Mouse (Mus musculus) adrenal gland (tissue): ENCODE data around the gene Dagla.

Experiments
- intact Hi-C: fragments of 180-260 bp; cut with DNase I; formaldehyde crosslinking; loops from one replicate; pipeline ENCODE4 v1.15.1; 2025

Gene Dagla

GRCm38 (mm10) chr19:10239975-10240653, 64.6 kb downstream of the Dagla start:
- intact Hi-C loops: no loop called here

- intact Hi-C loops: no loop called here
These were observed 65.3 kb downstream of the Dagla start for GRCm38 (mm10) chr19:10239419-10239818.

DNA sequence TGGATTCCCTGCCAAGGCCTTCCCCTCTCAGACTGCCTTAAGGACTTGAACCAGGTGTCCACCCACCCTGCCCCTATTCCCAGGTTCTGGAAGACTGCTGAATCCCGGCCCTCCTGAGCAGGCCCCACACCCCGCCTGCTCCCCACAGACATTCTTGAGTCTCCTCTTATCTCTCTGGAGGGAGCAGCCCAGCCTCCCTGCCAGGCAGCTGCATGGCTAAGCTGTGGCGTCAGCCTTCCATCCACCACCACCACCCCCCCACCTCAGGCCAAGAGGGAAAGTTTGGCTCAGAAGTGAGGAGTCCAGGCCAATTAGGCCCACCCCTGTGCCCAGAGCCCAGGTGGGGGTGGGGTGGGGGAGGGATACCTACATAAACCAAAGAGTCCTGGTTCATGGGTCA, 66.2 kb downstream of the Dagla start:
- intact Hi-C loops: no loop called here

- intact Hi-C loops: no loop called here
These were observed 68.7 kb downstream of the Dagla start for GRCm38 (mm10) chr19:10235784-10236565.

DNA sequence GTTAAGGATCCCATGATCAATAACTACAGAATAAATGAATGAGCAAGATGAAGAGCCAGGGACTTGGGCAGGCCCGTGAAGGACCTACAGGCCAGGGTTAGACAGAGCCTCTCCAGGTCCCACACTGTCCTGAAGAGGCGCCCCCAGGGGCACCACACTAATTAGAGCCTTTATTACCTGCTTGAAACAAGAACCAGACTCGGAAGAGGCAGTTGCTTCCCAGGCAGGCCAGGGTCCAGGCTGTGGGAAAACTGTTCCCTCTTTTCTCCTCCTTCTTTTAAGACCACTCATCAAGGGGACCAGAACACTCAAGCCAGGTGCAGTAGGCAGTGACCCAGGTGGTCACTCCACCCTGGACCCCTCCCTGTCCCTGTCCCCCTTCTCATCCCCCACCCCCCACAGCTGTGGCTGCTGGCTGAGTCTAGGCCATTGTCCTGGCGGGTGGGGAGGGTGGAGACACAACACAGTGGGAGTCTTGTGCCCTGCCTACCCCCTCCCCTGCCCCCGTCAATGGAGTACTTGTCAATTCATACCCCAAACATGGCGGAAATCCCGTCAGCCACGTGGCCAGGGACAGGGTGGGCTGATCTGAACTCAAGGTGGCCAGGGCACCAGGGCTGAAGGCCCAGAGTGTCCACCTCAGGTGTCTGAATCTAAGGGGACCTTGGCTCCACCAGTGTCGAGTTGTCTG, 72.2 kb downstream of the Dagla start:
- intact Hi-C loops: no loop called here

- intact Hi-C loops: no loop called here
These were observed 72.8 kb downstream of the Dagla start for GRCm38 (mm10) chr19:10231871-10232270.

DNA sequence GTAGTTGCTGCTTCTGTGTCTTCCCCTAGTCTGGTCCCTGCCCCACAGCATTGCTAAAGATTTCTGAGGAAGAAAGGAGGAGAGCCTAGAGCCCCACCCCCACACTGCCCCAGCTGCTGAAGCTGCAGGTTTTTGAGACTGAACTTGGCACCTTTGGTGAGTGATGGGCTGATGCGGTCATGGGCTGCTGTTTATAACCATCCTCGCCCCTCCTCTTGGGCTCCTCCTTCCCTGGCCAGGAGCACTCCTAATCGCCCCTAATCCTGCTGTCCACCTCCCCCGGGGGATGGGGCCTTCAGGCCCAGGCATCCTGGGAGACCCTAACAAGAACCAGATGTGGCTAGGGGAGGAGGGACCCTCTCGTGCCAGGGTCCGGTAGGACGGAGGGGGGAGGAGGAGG, 73.7 kb downstream of the Dagla start:
- intact Hi-C loops: no loop called here

DNA sequence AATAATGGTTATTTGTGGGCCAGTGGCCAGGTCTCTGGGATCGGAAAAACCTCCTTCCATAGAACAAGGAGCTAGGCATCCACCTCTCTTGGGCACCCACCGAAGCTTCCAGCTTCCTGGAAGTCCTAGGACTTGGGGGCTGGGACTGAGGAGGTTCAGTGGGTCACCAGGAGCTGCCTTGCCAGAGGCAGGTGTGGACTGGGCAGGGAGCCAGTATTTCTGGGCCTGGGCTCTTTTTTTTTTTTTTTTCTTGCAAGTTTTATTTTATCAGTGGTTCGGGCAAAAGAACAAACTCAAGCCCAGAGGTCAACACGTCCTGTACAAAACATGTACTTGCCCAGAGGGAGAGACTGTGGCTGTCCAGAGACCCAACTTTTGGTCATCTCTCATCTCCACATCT, 78.9 kb downstream of the Dagla start:
- intact Hi-C loops: no loop called here

DNA sequence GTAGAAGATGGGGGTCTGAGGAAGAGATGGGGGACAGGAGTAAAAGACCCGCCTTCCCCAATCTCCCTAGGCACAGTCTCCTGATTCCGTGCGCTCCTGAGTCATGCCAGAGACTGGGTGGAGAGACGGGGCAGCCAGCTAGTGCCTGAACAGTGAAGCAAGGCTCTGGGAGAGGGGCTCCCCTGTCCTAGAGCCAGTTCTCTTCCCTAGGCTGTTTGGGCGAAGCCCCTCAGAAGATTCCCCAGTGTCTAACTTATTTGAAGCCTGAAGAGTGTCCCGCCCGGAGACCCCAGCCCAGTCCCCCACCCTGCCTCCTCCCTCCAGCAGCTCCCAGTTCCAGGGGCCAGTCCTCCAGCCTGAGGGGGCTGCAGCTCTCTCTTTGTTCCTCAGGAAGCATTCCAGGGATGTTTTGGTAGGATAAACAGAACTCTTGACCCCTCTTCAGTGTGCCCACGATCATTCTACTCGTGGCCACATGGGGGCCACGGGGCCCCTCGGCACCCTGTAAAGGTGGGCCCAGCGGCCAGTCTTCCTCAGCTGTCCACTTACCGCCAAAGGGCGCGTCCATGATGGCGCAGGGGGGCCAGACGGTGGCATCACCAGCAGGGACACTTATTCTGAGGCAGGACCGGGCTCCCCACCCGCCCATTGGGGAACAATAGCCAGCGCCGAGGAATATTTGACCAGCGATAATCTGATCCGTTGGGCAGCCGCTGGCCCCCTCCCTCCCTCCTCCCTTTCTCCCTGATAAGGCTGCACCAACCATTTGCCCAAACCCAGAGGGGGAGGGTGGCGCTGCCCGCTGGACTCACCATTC, 79.8 kb downstream of the Dagla start:
- intact Hi-C loops: no loop called here

- intact Hi-C loops: no loop called here
These were observed 81.1 kb downstream of the Dagla start for GRCm38 (mm10) chr19:10223561-10223960.

DNA sequence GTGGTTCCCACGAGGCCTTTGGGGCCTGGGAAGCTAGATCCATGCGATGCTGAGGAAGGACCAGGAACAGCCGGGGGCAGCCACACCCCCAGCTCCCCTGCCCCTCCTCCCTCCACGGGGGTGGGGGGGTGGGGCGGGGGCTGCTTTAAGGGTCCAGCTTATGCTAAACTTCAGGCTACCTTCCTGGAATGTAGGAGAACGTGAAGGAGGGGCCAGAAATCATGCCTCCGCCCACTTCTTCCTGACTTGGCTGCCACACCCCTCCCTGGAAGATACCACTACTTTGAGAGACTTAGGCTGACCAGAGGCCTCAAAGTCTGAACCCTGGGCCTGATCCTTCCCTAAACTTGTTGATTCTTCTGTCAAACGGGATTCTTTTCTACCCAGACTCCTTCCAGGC, 82.0 kb downstream of the Dagla start:
- intact Hi-C loops: no loop called here

DNA sequence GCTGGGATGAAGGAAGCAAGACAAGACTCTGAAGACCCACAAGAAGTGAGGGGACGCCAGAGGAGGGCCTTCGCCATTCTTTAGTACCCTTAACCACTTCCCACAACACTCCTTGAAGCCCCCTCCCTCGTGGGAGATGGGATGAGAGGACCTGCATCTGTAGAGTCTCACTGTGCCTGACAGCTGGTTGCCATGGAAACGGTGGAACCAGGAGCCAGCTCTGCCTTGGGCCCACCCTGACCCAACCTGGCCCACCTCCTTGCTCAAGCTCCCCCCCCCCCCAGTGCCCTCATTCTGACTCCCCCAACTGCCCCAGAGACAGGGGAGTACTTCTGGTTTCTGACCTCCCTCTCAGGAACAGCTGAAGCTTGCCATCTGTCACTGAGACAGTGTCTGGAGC, 83.1 kb downstream of the Dagla start:
- intact Hi-C loops: no loop called here

DNA sequence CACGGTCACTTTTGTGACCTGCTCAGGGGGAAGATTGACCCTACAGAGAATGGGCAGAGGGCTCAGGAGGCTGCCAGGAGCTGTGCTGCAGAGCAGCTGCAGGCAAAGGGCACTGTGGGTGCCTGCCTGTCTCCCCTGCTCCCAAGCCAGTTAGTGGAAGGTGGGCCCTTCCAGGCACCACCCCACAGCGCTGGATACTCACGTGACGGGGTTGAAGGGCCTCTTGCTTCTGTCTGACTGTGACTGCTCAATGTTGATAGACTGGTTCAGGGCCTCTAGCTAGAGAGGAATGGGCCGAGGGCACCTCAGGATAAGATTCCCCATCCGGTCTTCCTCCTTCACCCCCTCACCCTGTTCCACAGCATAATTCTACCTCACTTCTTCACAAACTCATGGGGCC, 85.1 kb downstream of the Dagla start:
- intact Hi-C loops: no loop called here

GRCm38 (mm10) chr19:10219108-10219507, 85.6 kb downstream of the Dagla start:
- intact Hi-C loops: no loop called here

GRCm38 (mm10) chr19:10216101-10216500, 88.6 kb downstream of the Dagla start:
- intact Hi-C loops: no loop called here

DNA sequence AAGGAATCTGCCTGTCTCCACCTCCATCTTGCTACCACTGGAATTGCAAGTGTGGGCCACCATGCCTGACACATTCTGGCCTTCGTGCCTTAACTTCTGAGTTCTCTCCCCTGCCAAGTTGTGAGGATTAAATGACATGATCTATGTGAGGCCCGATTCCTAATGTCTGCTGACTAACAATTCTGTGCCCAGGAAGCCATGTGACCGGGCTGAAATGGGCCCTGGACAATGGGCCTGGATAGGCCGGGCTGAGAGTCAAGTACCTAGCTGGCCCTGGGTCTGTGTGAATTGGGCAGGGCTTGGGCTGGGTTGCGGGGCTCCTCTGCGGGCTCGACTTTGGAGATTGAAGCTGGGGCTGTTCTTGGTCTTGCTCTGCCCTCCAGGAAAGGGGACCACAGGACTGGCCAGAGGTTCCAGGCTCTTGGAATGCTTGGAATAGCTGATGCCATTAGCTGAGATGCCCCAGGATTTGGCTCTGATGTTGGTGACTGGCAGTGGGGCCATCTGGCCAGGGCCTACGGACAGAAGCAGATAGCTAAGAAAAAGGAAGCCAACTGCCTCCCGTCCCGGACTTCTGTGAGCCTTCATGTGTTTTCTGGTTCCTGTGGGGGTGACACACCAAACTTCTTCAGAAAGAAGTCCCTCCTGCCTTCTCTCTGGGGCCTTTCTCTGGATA, 90.7 kb downstream of the Dagla start:
- intact Hi-C loops: no loop called here

DNA sequence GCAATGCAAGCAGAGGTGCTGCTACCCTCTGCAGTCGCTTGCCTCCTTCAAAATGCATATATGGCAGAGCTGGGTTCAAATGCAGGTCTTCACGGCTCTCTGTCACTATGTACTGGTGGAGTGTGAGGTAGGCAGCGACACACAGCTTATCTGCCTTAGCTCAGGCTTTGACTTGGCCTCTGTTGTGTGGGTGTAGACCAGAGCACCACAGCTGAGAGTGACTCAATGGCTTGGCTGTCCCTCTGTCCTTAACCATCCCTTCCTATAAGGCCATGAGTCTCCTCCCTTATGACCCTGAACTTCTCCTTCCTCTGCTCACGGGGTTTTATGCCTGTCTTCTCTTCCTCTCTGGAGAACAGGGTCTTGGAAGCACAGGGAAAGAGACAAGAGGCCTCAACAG, 93.8 kb downstream of the Dagla start:
- intact Hi-C loops: no loop called here

GRCm38 (mm10) chr19:10208851-10209250, 95.8 kb downstream of the Dagla start:
- intact Hi-C loops: loop anchor here (10.0 kb wide), 1 partner anchor 294 kb away; no protein-coding TSS in a partner anchor

- intact Hi-C loops: loop anchor here (10.0 kb wide), 1 partner anchor 290 kb away; no protein-coding TSS in a partner anchor
These were observed 99.6 kb downstream of the Dagla start for GRCm38 (mm10) chr19:10205051-10205450.

DNA sequence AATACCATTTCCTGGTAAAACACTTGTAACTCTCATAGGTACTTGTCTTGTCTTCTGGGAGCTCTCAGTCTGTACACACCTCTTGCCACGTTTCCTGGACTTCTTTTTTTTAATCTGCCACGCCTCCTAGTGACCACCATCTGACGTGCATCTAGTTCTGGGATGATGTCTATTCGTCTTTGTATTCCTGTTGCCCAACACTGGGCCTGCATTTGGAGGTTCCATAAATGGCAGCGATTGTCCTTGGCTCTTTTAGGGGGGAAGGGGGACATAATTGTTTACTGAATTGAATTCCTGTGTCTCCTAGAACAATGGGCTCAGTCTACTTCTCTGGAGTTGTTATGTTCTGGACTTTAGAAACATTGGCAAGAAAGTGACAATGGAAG, 100.1 kb downstream of the Dagla start:
- intact Hi-C loops: loop anchor here (5.0 to 10.0 kb wide), 2 partner anchors 202 to 290 kb away; partner anchors contain the start of genes Best1 and Rab3il1
